Mouse (Mus musculus) hindbrain, embryonic 10.5 days (tissue): ENCODE measurements around the gene Bicc1. TPM values are rescaled to one million over a fixed set of nuclear protein-coding genes. Genes with fewer than 3 reads are reported as not detected.
A peak's percentile ranks its signal among the peaks of the same experiment; 100 is the strongest.

ENCODE experiments used
- DNase-seq: peaks from one replicate; pipeline ENCODE4 v3.0.0-alpha.2; 2017; ENCODE audit warnings: low spot score
- H3K27ac ChIP-seq: fragments of 300-500 bp; sonication (generic); 2 replicates; pipeline ENCODE4 v1.5.1; 2016; ENCODE audit warnings: mild to moderate bottlenecking, moderate library complexity
- H3K27me3 ChIP-seq: fragments of 300-500 bp; sonication (generic); 2 replicates; pipeline ENCODE4 v1.6.1; 2016; ENCODE audit warnings: mild to moderate bottlenecking; ENCODE audit not compliant: poor library complexity, insufficient read depth, severe bottlenecking
- H3K36me3 ChIP-seq: fragments of 300-500 bp; sonication (generic); 2 replicates; pipeline ENCODE4 v1.6.1; 2016; ENCODE audit warnings: mild to moderate bottlenecking, moderate library complexity
- H3K4me1 ChIP-seq: fragments of 300-500 bp; sonication (generic); replicated peaks from 2 replicates; pipeline ENCODE4 v1.6.1; 2016; ENCODE audit warnings: mild to moderate bottlenecking
- H3K4me3 ChIP-seq: fragments of 300-500 bp; sonication (generic); 2 replicates; pipeline ENCODE4 v1.5.1; 2016; ENCODE audit warnings: mild to moderate bottlenecking, moderate library complexity
- H3K9me3 ChIP-seq: fragments of 300-500 bp; sonication (generic); 2 replicates; pipeline ENCODE4 v1.6.1; 2016; ENCODE audit warnings: mild to moderate bottlenecking, moderate library complexity
- WGBS: fragments of 180-500 bp; shearing (Covaris S2); methylation state at CpG from one replicate; pipeline ENCODE4 v1.1.7; 2016; 5-methylcytosine and 5-hydroxymethylcytosine counted together
- polyA plus RNA-seq: library from polyadenylated mRNA; unstranded; fragments of >200 nt; fragmentation: Nextera tagmentation; extraction: Ambion mirVana; gene quantifications from 2 replicates; pipeline ENCODE4 v1.2.1, GENCODE M21; 2016

The Bicc1 gene
- polyA plus RNA-seq, 1 experiment from 2014 or later = 5.5 TPM

DNA sequence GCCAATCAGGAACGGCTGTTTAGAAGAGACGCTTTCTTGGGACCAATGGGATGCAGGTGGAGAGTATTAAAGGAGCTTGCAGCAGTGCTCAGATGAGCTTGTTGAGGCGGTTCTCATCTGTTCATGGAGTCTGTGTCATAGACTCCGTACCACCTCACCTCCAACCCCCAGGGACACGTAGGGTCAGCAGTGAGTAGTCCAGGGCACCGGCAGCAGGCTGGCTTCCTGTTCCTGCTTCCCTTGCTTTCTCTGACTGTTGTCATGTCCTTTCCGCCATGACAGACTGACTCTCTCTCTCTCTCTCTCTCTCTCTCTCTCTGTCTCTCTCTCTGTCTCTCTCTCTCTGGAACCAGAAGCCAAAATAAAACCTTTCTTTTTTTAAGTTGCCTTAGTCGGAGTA, 263.6 kb downstream of the Bicc1 start:
- DNase-seq = no peak
- H3K4me3 ChIP-seq = no peak overlapping the region
- H3K27ac ChIP-seq = 0 out of 2 replicates have a peak overlapping the region, but pooled peaks have one; percentile 8
- H3K36me3 ChIP-seq = no peaks in the 10 kb centered on the region
- peaks cover under 1% of the 10 kb centered on the region for H3K4me1 ChIP-seq
- WGBS = 91% methylated on average over 8 of the region's 8 CpGs
- H3K27me3 ChIP-seq = no peaks in the 10 kb centered on the region
- H3K9me3 ChIP-seq = no peaks in the 10 kb centered on the region

DNA sequence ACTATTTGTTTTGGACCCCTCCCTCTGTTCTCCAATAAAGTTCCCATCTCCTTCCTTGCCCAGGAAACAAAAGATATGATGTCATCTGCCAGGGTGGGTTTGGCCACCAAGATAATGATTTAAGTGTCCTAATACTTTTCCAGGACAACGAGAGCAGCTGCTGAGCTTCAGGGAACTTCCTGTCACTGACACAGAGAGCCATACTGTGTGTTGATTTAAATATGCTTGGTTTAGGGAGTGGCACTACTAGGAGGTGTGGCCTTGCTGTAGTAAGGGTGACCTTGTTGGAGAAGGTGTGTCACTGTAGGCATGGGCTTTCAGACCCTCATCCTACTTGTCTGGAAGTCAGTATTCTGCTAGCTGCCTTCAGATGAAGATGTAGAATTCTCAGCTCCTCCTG, 281.5 kb downstream of the Bicc1 start:
- no peak overlapping the region for H3K27ac ChIP-seq
- H3K9me3 ChIP-seq = no peaks in the 10 kb centered on the region
- H3K36me3 ChIP-seq = no peaks in the 10 kb centered on the region
- H3K27me3 ChIP-seq = no peaks in the 10 kb centered on the region
- H3K4me1 ChIP-seq = peaks cover 19% of the 10 kb centered on the region
- WGBS = 78% methylated on average over 1 of the region's 1 CpGs
- no peak overlapping the region for H3K4me3 ChIP-seq
- no peak for DNase-seq

DNA sequence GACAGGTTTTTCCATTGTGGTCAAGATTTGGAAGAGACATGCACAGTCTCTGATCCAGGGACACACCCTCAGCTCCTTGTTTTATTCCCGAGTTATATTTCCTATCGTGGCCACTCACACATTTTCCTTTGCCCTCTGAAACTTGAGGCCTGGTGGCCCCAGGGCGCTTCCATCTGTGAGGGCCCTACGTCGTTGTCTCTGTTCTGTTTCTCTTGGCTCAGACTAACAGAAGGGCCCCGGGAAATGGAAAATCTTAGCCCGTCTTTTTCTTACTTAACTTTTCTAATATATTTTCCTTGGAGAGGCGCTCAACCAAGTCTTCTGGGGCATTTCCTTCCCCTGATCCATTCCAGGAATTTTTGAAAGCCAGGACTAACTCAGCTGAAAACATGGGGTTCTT, 281.9 kb downstream of the Bicc1 start:
- Histone ChIP-seq H3K27ac (no peak overlapping the region), H3K9me3 (no peaks in the 10 kb centered on the region), H3K27me3 (no peaks in the 10 kb centered on the region), H3K4me1 (peaks cover 20% of the 10 kb centered on the region), H3K4me3 (no peak overlapping the region), H3K36me3 (no peaks in the 10 kb centered on the region)
- DNase-seq = no peak
- 81% methylated on average over 8 of the region's 8 CpGs for WGBS

DNA sequence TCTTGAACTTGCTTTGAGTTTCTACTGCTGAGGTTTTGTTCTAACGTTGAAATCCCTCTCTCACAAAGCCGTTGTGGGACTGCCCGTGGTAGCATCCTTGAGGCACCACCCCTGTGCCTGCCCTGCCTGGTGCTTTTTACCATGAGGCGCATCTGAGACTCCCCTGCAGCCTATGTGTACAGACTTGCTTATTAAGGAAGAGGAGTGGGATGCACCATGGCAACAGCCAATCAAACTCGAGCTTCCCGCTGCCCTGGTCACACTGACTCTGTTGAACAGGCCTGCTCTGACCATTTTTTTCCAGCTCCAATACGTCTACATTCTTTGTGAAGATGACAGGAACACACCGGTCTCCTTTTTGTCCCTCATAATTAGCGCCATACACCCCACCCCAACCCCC, 283.0 kb downstream of the Bicc1 start:
- Histone ChIP-seq H3K27me3 (no peaks in the 10 kb centered on the region), H3K36me3 (no peaks in the 10 kb centered on the region), H3K4me1 (peaks cover 23% of the 10 kb centered on the region), H3K9me3 (no peaks in the 10 kb centered on the region), H3K27ac (no peak overlapping the region; the same call in 1 of the 2 replicates), H3K4me3 (no peak overlapping the region)
- DNase-seq = peak; percentile 23
- WGBS = 72% methylated on average over 9 of the region's 9 CpGs

DNA sequence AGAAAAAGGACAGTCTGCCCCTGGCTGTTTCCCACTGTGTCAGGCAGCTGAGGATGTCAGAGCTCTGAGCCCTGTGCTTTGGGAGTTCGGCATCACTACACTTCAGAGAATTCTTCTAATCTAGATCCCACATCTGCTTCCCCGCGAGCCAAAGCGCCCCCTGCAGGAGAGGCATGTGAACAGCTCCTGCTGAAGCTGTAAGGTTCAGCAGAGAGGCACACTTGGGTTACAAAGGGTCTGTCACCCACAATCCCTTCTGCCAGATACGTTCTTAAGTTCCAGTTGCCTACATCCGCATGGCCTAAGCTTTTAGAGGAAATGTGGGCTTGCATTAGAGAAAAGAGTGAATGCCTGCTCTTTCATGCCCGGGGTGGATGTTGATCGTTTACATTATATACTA, 283.4 kb downstream of the Bicc1 start:
- H3K4me1 ChIP-seq = peaks cover 23% of the 10 kb centered on the region

DNA sequence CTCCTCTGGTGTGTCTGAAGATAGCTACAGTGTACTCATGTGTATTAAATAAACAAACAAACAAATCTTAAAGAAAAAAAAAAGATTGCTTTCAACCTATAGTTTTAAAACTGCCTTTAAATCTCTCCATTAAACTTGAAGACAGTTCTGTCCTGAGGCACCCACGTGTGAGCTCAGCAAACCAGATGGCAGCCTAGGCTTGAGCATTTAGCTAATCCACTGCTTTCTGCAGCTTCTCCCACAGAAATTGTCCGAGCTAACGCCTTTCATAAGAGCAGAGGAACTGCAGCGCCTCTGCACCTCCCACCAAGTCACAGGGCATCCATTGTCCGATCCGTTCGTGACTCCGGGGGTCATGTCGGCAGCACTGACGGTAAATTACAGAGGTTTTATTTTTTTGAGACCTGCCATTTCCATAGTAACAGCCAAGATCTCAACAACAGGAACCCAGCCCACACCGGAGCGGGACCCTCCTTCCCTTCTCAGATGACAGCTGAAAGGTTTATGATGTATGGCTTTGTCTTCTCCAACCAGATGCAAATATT, 284.4 kb downstream of the Bicc1 start:
- peak; percentile 48 for DNase-seq
- no peaks in the 10 kb centered on the region for H3K27me3 ChIP-seq
- WGBS = 31% methylated on average over 12 of the region's 12 CpGs
- H3K9me3 ChIP-seq = no peaks in the 10 kb centered on the region
- H3K36me3 ChIP-seq = no peaks in the 10 kb centered on the region
- H3K4me3 ChIP-seq = no peak overlapping the region; the same call in 1 of the 2 replicates
- H3K27ac ChIP-seq = peak overlapping the region; percentile 66
- peaks cover 23% of the 10 kb centered on the region for H3K4me1 ChIP-seq

More for the DNA sequence above, 283.4 kb downstream of the Bicc1 start:
- Histone ChIP-seq H3K36me3 (no peaks in the 10 kb centered on the region), H3K9me3 (no peaks in the 10 kb centered on the region), H3K27ac (peak overlapping the region; percentile 37), H3K4me3 (no peak overlapping the region), H3K27me3 (no peaks in the 10 kb centered on the region)
- 68% methylated on average over 8 of the region's 8 CpGs for WGBS
- DNase-seq = peak; percentile 24

Other genes with a start within 250 kb of the Bicc1 start
- gene Tfam, start 78.6 kb upstream of the Bicc1 start, polyA plus RNA-seq = 66.9 and 78.3 TPM in 2 replicates
- gene Ube2d1, start 125.6 kb upstream of the Bicc1 start, polyA plus RNA-seq = 115 and 147 TPM in 2 replicates
- gene Cisd1, start 185.3 kb upstream of the Bicc1 start, polyA plus RNA-seq = 148 and 166 TPM in 2 replicates
- gene Ipmk, start 188.1 kb upstream of the Bicc1 start, polyA plus RNA-seq = 15.5 and 20.0 TPM in 2 replicates